Mouse (Mus musculus) ES-E14 (cell line): Measurements from ENCODE around the gene Jph2. TPM values are rescaled to one million over a fixed set of nuclear protein-coding genes. Genes with fewer than 3 reads are reported as not detected.

Experiments used
- DNase-seq: peaks from one replicate; pipeline ENCODE4 v3.0.0-alpha.2; 2013; ENCODE audit warnings: low read depth, low spot score
- H3K27ac ChIP-seq: 2 replicates; pipeline ENCODE4 v1.5.1; 2012; ENCODE audit warnings: low read depth, mild to moderate bottlenecking, low read length, moderate library complexity, mixed read lengths; ENCODE audit not compliant: poor library complexity, insufficient read depth, severe bottlenecking
- H3K36me3 ChIP-seq: 2 replicates; pipeline ENCODE4 v1.6.1; 2012; ENCODE audit warnings: mild to moderate bottlenecking, low read length, moderate library complexity, mixed read lengths; ENCODE audit not compliant: control insufficient read depth, poor library complexity, insufficient read depth, severe bottlenecking
- H3K4me1 ChIP-seq, 2 experiments: fragments of 150-350 bp in 1 of 2; sonication (generic) in 1 of 2; 2 replicates each; pipeline ENCODE4 v1.6.1; 2012; ENCODE audit warnings: low read length in 2 of 2, mild to moderate bottlenecking in 1 of 2, mixed read lengths in 1 of 2; ENCODE audit not compliant: control insufficient read depth in 2 of 2, insufficient read depth in 2 of 2, poor library complexity in 1 of 2
- H3K4me3 ChIP-seq, 2 experiments: fragments of 150-350 bp in 1 of 2; sonication (generic) in 1 of 2; 2 replicates each; pipeline ENCODE4 v1.5.1; 2012; ENCODE audit warnings: low read length in 2 of 2, low read depth in 1 of 2, mild to moderate bottlenecking in 1 of 2, mixed read lengths in 1 of 2; ENCODE audit not compliant: insufficient read depth in 1 of 2, poor library complexity in 1 of 2, severe bottlenecking in 1 of 2
- H3K9ac ChIP-seq: 2 replicates; pipeline ENCODE4 v1.6.1; 2012; ENCODE audit warnings: low read depth, mild to moderate bottlenecking, low read length, mixed read lengths; ENCODE audit not compliant: poor library complexity, insufficient read depth, severe bottlenecking
- H3K9me3 ChIP-seq: fragments of 150-350 bp; sonication (generic); 2 replicates; pipeline ENCODE4 v1.6.1; 2012; ENCODE audit warnings: low read depth, mild to moderate bottlenecking, low read length; ENCODE audit not compliant: control insufficient read depth, insufficient read depth
- CHD2 ChIP-seq: IDR thresholded peaks from 2 replicates; pipeline ENCODE4 v1.6.1; 2014; ENCODE audit warnings: mild to moderate bottlenecking, low read depth, low read length, inconsistent platforms
- HCFC1 ChIP-seq: IDR thresholded peaks from 2 replicates; pipeline ENCODE4 v1.6.1; 2012; ENCODE audit warnings: low read length, inconsistent platforms, borderline replicate concordance; ENCODE audit not compliant: insufficient read depth
- MAFK ChIP-seq: IDR thresholded peaks from 2 replicates; pipeline ENCODE4 v1.6.1; 2014; ENCODE audit warnings: mild to moderate bottlenecking, low read depth, low read length, inconsistent platforms; ENCODE audit not compliant: insufficient read depth
- ZC3H11A ChIP-seq: IDR thresholded peaks from 2 replicates; pipeline ENCODE4 v1.6.1; 2012; ENCODE audit warnings: low read depth, mild to moderate bottlenecking, inconsistent platforms, low read length, borderline replicate concordance
- ZNF384 ChIP-seq: IDR thresholded peaks from 2 replicates; pipeline ENCODE4 v1.6.1; 2012; ENCODE audit warnings: low read depth, low read length, inconsistent platforms
- in situ Hi-C, 2 experiments: fragments of 600-800 bp; cut with MboI; formaldehyde crosslinking; loops; one replicate each; pipeline ENCODE4 v1.15.1; 2025; ENCODE audit warnings: low sequenced_read_pairs in 2 of 2, inconsistent platforms in 1 of 2; ENCODE audit not compliant: unreplicated experiment in 2 of 2
- total RNA-seq: library from RNA; depleted of rRNA; stranded (reverse); fragments of 300-350 nt; gene quantifications from 2 replicates; pipeline ENCODE4 v1.2.3, GENCODE M21; 2012

Gene Jph2
- total RNA-seq, 1 experiment = 7.7 TPM

DNA sequence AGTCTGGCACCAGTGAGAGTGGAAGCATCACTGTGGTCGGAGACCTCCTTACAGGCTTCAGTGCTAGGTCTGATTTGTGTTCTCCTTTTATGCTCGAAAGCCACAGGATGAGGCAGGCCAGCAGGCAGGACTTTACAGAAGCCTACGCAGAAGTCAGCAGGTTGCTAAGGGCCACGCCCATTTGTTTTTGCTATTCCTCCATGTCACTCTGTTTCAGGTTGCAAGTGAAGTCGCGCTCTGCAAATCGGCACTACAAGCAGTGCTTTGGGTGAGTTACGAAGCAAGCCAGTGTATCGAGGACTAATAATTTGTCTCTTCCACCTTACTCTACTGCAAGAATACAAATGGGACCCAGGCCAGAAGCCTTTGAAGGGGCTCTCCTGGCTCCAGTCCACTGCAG lies 33.5 kb upstream of the Jph2 start:
- no peak overlapping the region for H3K9ac ChIP-seq
- H3K4me3 ChIP-seq = no peak overlapping the region
- H3K9me3 ChIP-seq = no peaks in the 10 kb centered on the region
- in situ Hi-C loops = no loop called here
- no peak overlapping the region for H3K27ac ChIP-seq
- TF ChIP-seq ZNF384 = no peak
- no peak for TF ChIP-seq MAFK
- no peak for TF ChIP-seq CHD2
- no peak for TF ChIP-seq HCFC1
- TF ChIP-seq ZC3H11A = no peak
- no peaks in the 10 kb centered on the region for H3K36me3 ChIP-seq
- no peak for DNase-seq
- peaks cover 3 to 17% of the 10 kb centered on the region in 2 experiments; a peak in 1 of 4 replicates for H3K4me1 ChIP-seq

GRCm38 (mm10) chr2:163428346-163429011 lies 30.7 kb upstream of the Jph2 start:
- Histone ChIP-seq H3K27ac (no peak overlapping the region), H3K9me3 (no peaks in the 10 kb centered on the region), H3K9ac (no peak overlapping the region), H3K36me3 (no peaks in the 10 kb centered on the region), H3K4me1 (peaks cover 0 to 10% of the 10 kb centered on the region in 2 experiments; a peak in 1 of 4 replicates), H3K4me3 (no peak overlapping the region)
- no peak for TF ChIP-seq ZC3H11A
- no peak for TF ChIP-seq MAFK
- no peak for TF ChIP-seq HCFC1
- no peak for TF ChIP-seq ZNF384
- in situ Hi-C loops = no loop called here
- DNase-seq = no peak

- Histone ChIP-seq H3K9ac (no peak within 1 kb of the TSS), H3K4me3 (no peak within 1 kb of the TSS), H3K36me3 (peaks cover 6% of the 10 kb centered on the region; the same call in 1 of the 2 replicates), H3K27ac (no peak within 1 kb of the TSS), H3K9me3 (no peaks in the 10 kb centered on the region), H3K4me1 (peaks cover 0 to 8% of the 10 kb centered on the region in 2 experiments; a peak in 1 of 4 replicates)
- in situ Hi-C loops = no loop called here
- no peak for DNase-seq
- TF ChIP-seq CHD2 (no peak), ZNF384 (no peak), MAFK (no peak), HCFC1 (no peak), ZC3H11A (no peak)
Observed at GRCm38 (mm10) chr2:163424597-163424996, 26.8 kb upstream of the Jph2 start, which contains the start of gene Oser1. Gene Oser1 (minus strand): TSS chr2:163424697.

DNA sequence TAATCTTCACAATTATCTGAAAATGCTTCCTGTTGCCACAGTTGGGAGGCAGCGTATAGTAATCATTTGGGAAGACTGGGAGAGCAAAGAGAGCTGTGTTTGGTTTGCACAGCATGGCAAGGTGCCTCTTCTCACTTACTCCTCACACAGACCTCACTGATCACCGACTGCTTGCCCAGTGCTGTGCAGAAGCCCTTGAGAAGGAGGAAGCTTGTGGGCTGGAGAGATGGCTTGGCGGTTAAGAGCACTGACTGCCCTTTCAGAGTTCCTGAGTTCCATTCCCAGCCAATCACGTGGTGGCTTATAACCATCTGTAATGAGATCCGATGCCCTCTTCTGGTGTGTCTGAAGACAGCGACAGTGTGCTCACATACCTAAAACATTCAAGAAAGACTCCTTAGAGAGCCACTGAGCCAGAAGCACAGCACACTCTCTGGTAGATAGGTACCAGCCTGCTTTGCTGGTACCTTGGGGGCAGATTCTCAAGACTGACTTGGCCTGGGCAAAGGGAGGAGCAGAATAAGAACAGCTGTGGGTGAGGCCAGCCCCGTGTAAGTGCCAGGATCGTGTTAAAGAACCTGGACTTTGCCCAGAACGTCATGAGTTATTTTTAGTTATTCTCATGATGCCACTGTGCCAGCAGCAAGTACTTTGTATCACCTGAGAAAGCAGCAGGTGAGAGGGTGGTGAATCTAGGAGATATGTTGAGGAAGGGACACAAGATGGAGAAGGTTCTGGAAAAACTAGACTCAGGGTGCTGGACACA lies 25.3 kb upstream of the Jph2 start:
- in situ Hi-C loops = no loop called here
- Histone ChIP-seq H3K4me1 (peaks cover 0 to 3% of the 10 kb centered on the region in 2 experiments; a peak in 1 of 4 replicates), H3K9ac (no peak overlapping the region), H3K4me3 (no peak overlapping the region), H3K9me3 (no peaks in the 10 kb centered on the region), H3K36me3 (peaks cover 6% of the 10 kb centered on the region; the same call in 1 of the 2 replicates), H3K27ac (no peak overlapping the region)
- TF ChIP-seq MAFK = no peak
- no peak for TF ChIP-seq ZNF384
- no peak for TF ChIP-seq HCFC1
- TF ChIP-seq ZC3H11A = no peak
- no peak for TF ChIP-seq CHD2
- DNase-seq = no peak
